Mouse (Mus musculus) lung, adult 2 months (tissue): ENCODE data around the gene Zfp513. TPM values are rescaled to one million over a fixed set of nuclear protein-coding genes. Genes with fewer than 3 reads are reported as not detected.

Experiments used
- DNase-seq: peaks from one replicate; pipeline ENCODE4 v3.0.0; 2022
- H3K4me1 ChIP-seq: fragments of 200-500 bp; 2 replicates; pipeline ENCODE4 v1.6.1; 2011; ENCODE audit warnings: low read length; ENCODE audit not compliant: control insufficient read depth, insufficient read depth
- H3K4me3 ChIP-seq: fragments of 200-500 bp; replicated peaks from 2 replicates; pipeline ENCODE3; 2011; ENCODE audit warnings: low read depth, mild to moderate bottlenecking, control low read depth, low read length; ENCODE audit errors: extremely low read depth
- CTCF ChIP-seq: fragments of 200-500 bp; IDR thresholded peaks from 2 replicates; pipeline ENCODE4 v1.5.1; 2011; ENCODE audit warnings: mild to moderate bottlenecking, low read length, control low read depth; ENCODE audit not compliant: insufficient read depth
- POLR2A ChIP-seq: fragments of 200-500 bp; IDR thresholded peaks from 2 replicates; pipeline ENCODE4 v1.6.1; 2011; ENCODE audit warnings: low read depth, mild to moderate bottlenecking, control low read depth, low read length, borderline replicate concordance; ENCODE audit errors: extremely low read depth
- WGBS: fragments of 180-500 bp; shearing (Covaris S2); methylation state at CpG from one replicate; pipeline ENCODE4 v1.1.7; 2018; 5-methylcytosine and 5-hydroxymethylcytosine counted together
- polyA plus RNA-seq: library from polyadenylated mRNA; depleted of rRNA; stranded (reverse); fragments of >200 nt; gene quantifications from 2 replicates; pipeline ENCODE4 v1.2.3, GENCODE M21; 2012

Zfp513 gene
- polyA plus RNA-seq, 1 experiment, result 45.2 TPM

DNA sequence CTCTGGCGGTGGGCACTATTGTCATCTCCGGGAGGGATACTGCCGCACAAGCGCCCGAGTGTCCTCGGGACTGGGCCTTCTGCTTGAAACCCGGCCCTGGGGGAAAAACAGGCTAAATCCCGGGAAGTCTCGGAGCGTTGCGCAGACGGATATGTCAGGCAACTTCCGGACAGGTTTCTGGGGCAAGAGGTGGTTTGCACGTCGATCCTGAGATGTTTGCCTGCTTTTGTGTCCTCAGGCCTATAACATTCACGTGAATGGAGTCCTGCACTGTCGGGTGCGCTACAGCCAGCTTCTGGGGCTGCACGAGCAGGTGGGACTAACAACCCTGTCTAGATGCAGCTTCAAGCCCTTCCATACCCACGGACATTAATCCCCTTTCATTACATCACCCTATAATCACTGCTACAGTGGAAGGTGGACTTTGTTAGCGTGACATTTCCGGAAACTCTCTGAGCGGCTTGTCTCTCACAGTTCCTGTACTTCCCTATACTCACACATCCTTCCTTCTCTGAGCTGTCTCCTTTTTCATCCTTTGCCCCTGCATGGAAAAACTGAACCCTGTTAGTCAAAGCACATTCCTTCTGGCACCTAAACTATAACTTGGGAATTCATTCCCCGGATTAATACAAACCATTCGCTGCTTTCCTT lies 8.3 kb downstream of the Zfp513 start:
- no peak for DNase-seq
- TF ChIP-seq POLR2A, result no peak
- no peak for TF ChIP-seq CTCF
- Histone ChIP-seq H3K4me3 (peak overlapping the region; percentile 99), H3K4me1 (peaks cover 7% of the 10 kb centered on the region)
- 7% methylated on average over 25 of the region's 25 CpGs for WGBS

DNA sequence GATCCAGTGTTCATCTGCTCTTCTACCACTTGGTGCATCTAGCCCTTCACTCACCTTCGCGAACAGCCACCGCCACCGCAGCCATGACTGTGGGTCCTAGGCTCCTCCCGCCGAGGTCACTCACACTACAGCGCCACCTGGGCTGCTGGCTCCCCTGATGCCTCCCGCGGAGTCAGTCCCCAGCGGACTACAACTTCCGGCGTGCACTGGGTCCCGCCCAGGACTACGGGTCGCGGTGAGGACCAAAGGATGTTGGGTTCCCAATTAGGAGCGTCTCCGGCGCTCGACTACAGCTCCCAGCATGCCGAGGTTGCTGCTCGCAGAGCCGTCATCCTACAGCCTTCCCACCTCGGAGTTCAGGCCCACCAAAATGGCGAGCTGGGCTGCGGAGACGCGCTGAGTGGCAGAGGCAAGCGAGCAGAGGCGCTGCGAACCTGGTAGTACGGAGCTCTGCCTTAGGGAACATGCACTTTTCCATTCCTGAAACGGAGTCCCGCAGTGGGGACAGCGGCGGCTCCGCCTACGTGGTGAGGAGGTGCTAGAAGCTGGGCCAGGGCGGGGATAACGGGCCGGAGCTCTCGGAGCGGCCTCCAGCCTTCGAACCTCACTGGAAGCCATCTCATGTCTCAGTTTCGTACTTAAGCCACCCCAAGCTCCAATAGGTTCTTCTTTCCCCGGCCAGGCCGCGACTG lies 9.0 kb downstream of the Zfp513 start, which contains the start of the genes Snx17 and Eif2b4:
Gene Snx17, plus strand, starts transcription at position 289 of the 692 bp plus-strand sequence.
Gene Eif2b4, minus strand, starts transcription at position 492 of the 692 bp plus-strand sequence.
- H3K4me1 ChIP-seq, result peaks cover 7% of the 10 kb centered on the region
- TF ChIP-seq CTCF (0 out of 2 replicates have a peak, but pooled peaks have one; percentile 11), POLR2A (peak; percentile 85; the same call in 1 of the 2 replicates)
- DNase-seq, result peak; percentile 100
- peak within 1 kb of the TSS; percentile 99 for H3K4me3 ChIP-seq
- WGBS, result under 1% methylated on average over 48 of the region's 48 CpGs

DNA sequence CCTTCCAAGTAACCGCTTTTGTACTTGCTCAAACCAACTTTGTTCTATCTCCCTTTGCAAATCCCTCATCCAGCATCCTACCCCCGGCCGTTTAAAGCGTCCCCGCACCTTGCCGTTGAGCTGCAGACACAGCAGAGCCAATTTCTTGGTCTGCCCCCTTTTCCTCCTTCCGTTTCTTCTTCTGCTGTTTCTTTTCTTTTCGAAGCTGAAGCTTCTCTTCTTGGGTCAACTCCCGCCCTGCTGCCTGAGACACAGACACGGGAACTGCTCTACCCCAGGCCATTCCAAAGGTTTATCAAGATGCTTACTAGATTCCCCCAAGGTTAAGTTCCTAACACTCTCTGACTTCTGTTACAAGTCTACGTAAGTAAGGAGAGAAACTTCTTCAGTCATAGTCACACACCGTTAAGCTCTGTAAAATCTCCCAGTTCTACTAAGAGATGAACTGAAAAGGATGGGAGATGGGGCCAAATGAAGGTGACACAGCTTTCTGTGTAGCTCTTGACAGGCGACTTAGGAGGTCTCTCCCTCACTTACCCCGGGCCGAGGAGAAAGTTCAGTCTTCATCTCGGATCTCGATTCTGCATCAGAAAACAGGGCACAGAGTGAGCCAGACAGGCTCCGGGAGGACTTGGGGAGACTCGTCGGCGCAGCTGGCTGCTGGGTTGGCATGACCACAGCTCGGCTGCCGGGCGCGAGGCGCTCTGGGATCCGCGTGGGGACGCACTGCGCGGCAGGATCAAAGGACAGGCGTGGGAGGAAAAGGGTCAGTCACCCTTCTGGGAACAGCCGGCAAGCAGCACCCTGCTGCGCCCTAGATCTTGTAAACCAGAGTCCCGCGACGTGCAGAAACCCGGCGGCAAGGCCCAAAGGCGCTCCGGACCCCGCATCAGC lies 9.8 kb downstream of the Zfp513 start:
- WGBS, result 12% methylated on average over 42 of the region's 42 CpGs
- no peak for DNase-seq
- Histone ChIP-seq H3K4me3 (peak overlapping the region; percentile 99), H3K4me1 (peaks cover 7% of the 10 kb centered on the region)
- TF ChIP-seq CTCF (no peak), POLR2A (no peak)

DNA sequence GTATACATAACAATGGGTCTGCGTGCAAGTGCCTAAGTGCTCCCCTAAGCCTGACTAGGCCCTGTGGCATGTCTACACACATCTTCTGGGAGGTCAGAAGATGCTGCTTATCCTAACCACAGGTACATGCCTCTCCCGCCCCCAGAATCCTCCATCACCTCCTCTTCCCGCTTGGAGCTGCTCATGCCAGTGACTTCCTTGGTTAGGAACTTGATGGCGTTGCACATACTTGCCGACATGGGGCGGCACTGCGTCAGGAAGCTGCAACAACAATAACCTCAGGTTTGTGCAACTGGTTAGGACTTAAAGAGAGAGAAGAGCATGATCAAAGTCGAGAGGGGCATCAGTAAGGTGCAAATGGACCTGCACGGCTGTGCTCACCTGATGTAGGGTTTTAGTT lies 11.9 kb downstream of the Zfp513 start:
- TF ChIP-seq CTCF, result no peak
- no peak for TF ChIP-seq POLR2A
- peaks cover 7% of the 10 kb centered on the region for H3K4me1 ChIP-seq
- DNase-seq, result no peak
- no peak overlapping the region for H3K4me3 ChIP-seq
- WGBS, result 90% methylated on average over 9 of the region's 9 CpGs

DNA sequence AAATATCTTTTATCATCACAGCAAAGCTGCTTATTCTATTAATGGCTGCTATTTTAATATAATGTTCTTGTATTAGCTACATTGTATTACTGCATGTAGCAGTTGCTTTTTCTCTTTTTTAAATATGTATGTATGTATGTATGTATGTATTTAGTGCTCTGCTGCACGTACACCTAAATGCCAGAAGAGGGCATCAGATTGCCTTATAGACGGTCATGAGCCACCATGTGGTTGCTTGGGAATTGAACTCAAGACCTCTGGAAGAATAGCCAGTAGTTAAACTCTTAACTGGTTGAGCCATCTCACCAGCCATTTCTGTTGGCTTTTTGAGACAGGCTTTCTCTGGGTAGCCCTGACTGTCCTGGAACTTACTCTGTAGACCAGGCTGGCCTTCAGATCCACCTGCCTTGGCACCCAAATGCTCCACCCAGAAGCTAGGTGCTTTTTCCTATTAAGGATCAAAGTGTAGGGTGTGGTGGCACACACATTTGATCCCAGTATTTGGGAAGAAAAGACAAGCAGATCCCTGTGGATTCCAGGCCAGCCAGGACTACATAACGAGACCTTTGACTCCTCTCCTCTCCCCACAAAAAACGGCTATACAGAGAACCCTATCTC lies 13.8 kb downstream of the Zfp513 start:
- peaks cover 4% of the 10 kb centered on the region; the same call in 1 of the 2 replicates for H3K4me1 ChIP-seq
- WGBS, result 72% methylated on average over 4 of the region's 4 CpGs
- no peak overlapping the region for H3K4me3 ChIP-seq
- no peak for TF ChIP-seq CTCF
- no peak for TF ChIP-seq POLR2A
- no peak for DNase-seq

DNA sequence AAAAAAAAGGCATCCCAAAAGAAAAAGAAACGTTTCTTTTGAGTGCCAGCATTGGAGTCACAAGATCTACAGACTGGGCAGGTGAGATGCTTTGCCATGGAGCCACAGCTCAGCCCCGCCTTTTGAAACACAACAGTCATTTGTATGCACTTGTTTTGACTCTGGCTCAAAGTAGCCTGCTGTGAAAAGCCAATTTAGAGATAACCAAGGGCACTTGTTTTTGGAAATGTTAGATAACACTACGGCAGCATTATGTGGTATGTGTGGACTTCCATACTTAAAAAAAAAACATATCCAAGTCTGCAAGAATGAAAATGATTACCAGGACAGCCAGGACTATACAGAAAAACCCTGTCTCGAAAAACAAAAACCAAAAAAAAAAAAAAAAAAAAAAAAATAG lies 18.4 kb downstream of the Zfp513 start:
- DNase-seq, result no peak
- 44% methylated on average over 4 of the region's 4 CpGs for WGBS
- no peak overlapping the region for H3K4me3 ChIP-seq
- H3K4me1 ChIP-seq, result peaks cover 2% of the 10 kb centered on the region; the same call in 1 of the 2 replicates
- TF ChIP-seq POLR2A (no peak), CTCF (no peak)

DNA sequence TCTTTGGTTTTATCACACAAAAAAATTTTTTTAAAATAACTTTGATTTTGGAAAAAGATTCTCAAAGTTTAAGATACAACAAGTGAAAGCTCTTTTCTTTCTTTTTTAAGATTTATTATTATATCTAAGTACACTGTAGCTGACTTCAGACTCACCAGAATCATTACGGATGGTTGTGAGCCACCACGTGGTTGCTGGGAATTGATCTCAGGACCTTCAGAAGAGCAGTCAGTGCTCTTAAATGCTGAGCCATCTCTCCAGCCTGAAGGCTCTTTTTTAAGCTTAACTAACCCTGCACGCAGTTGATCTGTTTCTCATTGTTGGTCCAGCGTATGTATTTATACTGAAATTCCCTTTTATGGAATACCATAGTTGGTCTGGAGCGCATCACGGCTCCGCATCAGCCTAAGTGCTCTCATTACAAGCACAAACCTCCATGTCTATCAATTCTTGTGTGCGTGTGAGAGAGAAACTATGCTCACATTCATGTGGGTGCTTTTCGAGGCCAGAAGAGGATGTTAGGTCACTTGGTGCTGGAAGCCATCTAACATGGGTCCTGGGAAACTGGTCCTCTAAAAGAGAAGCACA lies 20.8 kb downstream of the Zfp513 start:
- TF ChIP-seq CTCF, result no peak
- no peak for TF ChIP-seq POLR2A
- no peak for DNase-seq
- H3K4me1 ChIP-seq, result peaks cover 2% of the 10 kb centered on the region; the same call in 1 of the 2 replicates
- 92% methylated on average over 9 of the region's 9 CpGs for WGBS
- H3K4me3 ChIP-seq, result no peak overlapping the region

DNA sequence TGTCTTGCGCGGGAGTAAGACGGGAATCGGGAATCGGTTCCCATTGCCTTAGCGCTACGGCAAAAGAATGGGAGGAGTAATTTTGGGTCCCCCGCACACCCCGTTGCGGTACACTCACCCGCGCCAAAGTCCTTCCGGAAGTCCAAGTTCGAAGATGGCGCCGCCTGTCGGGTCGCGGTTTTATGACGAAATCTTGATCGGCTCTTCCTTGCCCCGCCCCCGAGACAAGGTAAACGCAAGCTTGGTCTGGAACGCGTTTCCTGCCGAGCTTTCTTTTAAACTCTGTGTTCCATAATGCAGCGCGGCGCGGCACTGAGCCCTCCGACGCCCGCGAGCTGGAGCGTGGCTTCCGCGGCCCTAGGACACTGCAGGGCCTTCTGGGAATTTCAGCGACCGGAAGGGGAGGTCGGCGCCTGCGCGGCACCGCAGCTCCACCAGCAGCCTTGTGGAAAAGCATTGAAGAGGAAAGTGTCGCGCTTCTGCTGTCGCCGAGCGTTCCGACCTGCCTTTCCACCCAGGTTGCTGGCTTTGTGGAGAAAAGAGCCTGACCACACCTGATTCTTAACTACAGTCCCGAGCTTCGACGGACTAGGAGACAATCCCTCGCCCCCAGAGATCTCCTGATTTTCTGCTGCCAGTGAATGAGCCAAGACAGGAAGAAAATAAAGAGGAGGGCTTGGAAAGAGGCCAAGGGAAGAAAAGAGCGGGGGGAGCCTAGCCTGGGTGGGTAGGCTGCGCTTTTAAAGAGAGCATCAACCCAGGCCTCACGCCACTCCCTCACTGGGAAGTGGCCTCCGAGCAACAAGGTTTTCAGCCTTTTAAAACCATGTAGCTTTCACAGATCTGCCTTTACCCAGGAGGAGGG lies 22.1 kb downstream of the Zfp513 start, which contains the start of the genes Gm29609 and Gtf3c2:
Gene Gm29609, minus strand, starts transcription at position 146 of the 865 bp plus-strand sequence.
Gene Gtf3c2, minus strand, starts transcription at position 379 of the 865 bp plus-strand sequence.
- under 1% methylated on average over 59 of the region's 59 CpGs for WGBS
- DNase-seq, result peak; percentile 92
- TF ChIP-seq POLR2A (peak; percentile 93; the same call in 1 of the 2 replicates), CTCF (no peak)
- peak within 1 kb of the TSS; percentile 91 for H3K4me3 ChIP-seq
- peaks cover 2% of the 10 kb centered on the region; the same call in 1 of the 2 replicates for H3K4me1 ChIP-seq
